Mouse (Mus musculus) hindbrain, embryonic 14.5 days (tissue): ENCODE results near the gene Car9. TPM values are rescaled to one million over a fixed set of nuclear protein-coding genes. Genes with fewer than 3 reads are reported as not detected.

Experiments used
- ATAC-seq: fragments of 200-750 bp; cut with Nextera tagmentation; 2 replicates; pipeline ENCODE4 v1.8.0; 2017; ENCODE audit warnings: moderate number of reproducible peaks, mild to moderate bottlenecking, moderate TSS enrichment, moderate library complexity; ENCODE audit not compliant: low FRiP score
- DNase-seq: peaks from one replicate; pipeline ENCODE4 v3.0.0-alpha.2; 2015; ENCODE audit warnings: low spot score
- H3K27ac ChIP-seq: fragments of 300-500 bp; sonication (generic); 2 replicates; pipeline ENCODE4 v1.5.1; 2014; ENCODE audit warnings: mild to moderate bottlenecking, moderate library complexity
- H3K27me3 ChIP-seq: fragments of 300-500 bp; sonication (generic); 2 replicates; pipeline ENCODE4 v1.6.1; 2014; ENCODE audit warnings: mild to moderate bottlenecking, low read length, mixed read lengths; ENCODE audit not compliant: control insufficient read depth, insufficient read depth
- H3K36me3 ChIP-seq: fragments of 300-500 bp; sonication (generic); replicated peaks from 2 replicates; pipeline ENCODE4 v1.6.1; 2014; ENCODE audit not compliant: control insufficient read depth, insufficient read depth
- H3K4me1 ChIP-seq: fragments of 300-500 bp; sonication (generic); replicated peaks from 2 replicates; pipeline ENCODE4 v1.6.1; 2014; ENCODE audit warnings: antibody characterized with exemption, low read length, mixed read lengths; ENCODE audit not compliant: control insufficient read depth, insufficient read depth
- H3K4me2 ChIP-seq: fragments of 300-500 bp; sonication (generic); replicated peaks from 2 replicates; pipeline ENCODE4 v1.6.1; 2014; ENCODE audit warnings: mild to moderate bottlenecking, moderate library complexity
- H3K4me3 ChIP-seq: fragments of 300-500 bp; sonication (generic); replicated peaks from 2 replicates; pipeline ENCODE4 v1.5.1; 2014; ENCODE audit warnings: mild to moderate bottlenecking, low read length
- H3K9ac ChIP-seq: fragments of 300-500 bp; sonication (generic); 2 replicates; pipeline ENCODE4 v1.6.1; 2014
- H3K9me3 ChIP-seq: fragments of 300-500 bp; sonication (generic); 2 replicates; pipeline ENCODE4 v1.6.1; 2016; ENCODE audit warnings: low read length; ENCODE audit not compliant: control insufficient read depth
- WGBS: fragments of 180-500 bp; shearing (Covaris S2); extraction: QIAGEN DNeasy Blood & Tissue Kit; methylation state at CpG from one replicate; pipeline ENCODE4 v1.1.7; 2014; 5-methylcytosine and 5-hydroxymethylcytosine counted together
- polyA plus RNA-seq: library from polyadenylated mRNA; unstranded; fragments of >200 nt; fragmentation: Nextera tagmentation; extraction: Ambion mirVana; gene quantifications from 2 replicates; pipeline ENCODE4 v1.2.1, GENCODE M21; 2014

The Car9 gene
- polyA plus RNA-seq, 1 experiment from 2014 or later, result 0.16 TPM

DNA sequence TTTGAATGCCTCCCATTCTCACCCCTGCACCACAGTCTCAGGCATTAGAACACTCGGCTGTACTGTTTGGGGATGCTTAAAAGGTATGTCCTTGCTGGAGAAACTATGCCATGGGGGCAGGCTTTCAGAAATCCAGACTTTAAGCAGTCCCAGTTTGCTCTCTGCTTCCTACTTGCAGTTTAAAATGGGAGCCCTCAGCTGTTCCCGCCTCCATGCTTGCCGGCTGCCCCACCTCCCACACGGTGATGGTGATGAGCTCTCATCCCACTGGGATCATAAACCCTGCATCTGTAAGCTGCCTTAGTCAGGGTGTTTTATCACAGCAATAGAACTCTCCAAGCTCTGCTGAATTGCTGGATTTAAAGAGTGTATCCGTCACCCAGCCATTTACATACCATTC is 45.7 kb downstream of the Car9 start:
- DNase-seq (no peak), ATAC-seq (no peak)
- H3K9me3 ChIP-seq, result no peaks in the 10 kb centered on the region
- H3K4me2 ChIP-seq, result no peak overlapping the region
- H3K4me3 ChIP-seq, result no peak overlapping the region
- H3K36me3 ChIP-seq, result peaks cover 97% of the 10 kb centered on the region
- no peaks in the 10 kb centered on the region for H3K4me1 ChIP-seq
- no peaks in the 10 kb centered on the region for H3K27me3 ChIP-seq
- no peak overlapping the region for H3K9ac ChIP-seq
- WGBS, result 97% methylated on average over 5 of the region's 5 CpGs
- H3K27ac ChIP-seq, result no peak overlapping the region

DNA sequence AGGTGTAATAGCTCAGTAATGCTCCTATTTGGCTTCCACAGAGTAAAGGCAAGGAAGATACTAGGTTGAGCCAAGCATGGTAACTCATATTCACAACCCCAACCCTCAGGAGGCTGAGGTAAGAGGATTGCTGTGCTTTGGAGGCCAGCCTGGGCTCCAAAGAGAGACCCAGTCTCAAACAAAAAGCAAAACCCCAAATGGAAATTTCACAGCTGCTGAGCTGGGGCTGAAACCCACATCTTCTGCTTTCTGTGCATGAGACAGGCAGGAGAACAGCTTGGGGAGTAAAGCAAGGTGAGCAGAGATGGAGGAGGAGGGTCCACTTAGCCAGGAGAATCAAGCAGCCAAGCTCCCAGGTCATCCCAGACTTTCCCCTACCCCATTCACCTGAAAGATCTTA is 47.1 kb downstream of the Car9 start:
- H3K27ac ChIP-seq, result no peak overlapping the region
- ATAC-seq (no peak), DNase-seq (no peak)
- no peaks in the 10 kb centered on the region for H3K9me3 ChIP-seq
- H3K4me2 ChIP-seq, result no peak overlapping the region
- H3K9ac ChIP-seq, result no peak overlapping the region
- peaks cover 84% of the 10 kb centered on the region for H3K36me3 ChIP-seq
- no peak overlapping the region for H3K4me3 ChIP-seq
- peaks cover 6% of the 10 kb centered on the region; the same call in 1 of the 2 replicates for H3K4me1 ChIP-seq
- no peaks in the 10 kb centered on the region for H3K27me3 ChIP-seq

DNA sequence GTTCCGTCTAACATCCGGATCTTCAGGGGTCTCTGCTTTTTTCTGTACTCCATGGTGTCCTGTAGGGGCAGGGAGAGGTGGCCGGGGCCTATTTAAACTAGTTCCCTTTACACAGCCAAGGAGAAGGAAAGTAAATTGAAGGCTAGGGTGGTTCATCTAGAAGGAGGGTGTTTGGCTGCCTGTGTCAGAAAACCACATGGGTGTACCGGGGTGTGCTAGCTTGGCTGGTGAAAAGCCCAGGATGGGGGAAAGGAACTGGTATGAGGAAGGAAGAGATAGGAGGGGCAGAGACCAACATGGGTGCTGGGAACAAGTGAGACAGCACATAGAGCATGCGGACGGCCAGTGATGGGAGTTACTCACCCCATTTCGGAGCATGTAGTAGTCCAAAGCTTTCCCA is 49.2 kb downstream of the Car9 start:
- H3K36me3 ChIP-seq, result peaks cover 69% of the 10 kb centered on the region
- H3K4me3 ChIP-seq, result no peak overlapping the region
- no peaks in the 10 kb centered on the region for H3K9me3 ChIP-seq
- no peaks in the 10 kb centered on the region for H3K27me3 ChIP-seq
- no peak overlapping the region for H3K27ac ChIP-seq
- no peak for DNase-seq
- H3K4me1 ChIP-seq, result peaks cover 14% of the 10 kb centered on the region
- no peak overlapping the region for H3K9ac ChIP-seq
- no peak overlapping the region for H3K4me2 ChIP-seq
- 97% methylated on average over 7 of the region's 7 CpGs for WGBS
- no peak for ATAC-seq

DNA sequence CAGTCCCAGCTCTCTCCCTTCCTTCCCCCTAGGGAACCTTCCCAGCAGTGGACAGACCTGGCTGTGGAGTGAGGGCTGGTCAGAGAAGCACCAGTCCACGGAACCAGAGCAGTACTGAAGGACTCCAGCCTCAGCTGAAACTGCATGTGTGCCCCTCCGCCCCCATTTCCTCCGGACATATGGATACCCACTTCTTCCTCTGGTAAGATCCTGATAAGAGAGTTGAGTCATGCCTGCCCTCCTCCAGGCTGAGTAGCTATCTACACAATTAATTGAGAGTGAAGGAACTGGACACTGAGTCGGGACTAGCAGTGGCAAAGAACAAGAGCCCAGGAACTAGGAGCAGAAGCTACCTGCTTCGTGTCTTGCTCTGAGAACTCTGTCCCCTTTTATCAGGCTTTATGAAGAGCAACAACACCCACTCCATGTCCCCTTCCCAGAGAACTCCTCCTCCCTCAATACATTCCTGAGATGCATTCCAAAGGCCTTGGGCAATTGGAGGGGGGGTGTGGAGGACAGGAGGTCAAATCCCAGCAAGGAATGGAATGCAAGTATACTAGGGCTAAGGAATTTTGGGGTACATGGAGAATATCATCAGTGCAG is 51.4 kb downstream of the Car9 start:
- Histone ChIP-seq H3K9ac (0 out of 2 replicates have a peak overlapping the region, but pooled peaks have one; percentile 4), H3K4me3 (no peak overlapping the region), H3K27me3 (no peaks in the 10 kb centered on the region), H3K4me2 (peak overlapping the region; percentile 27; the same call in 1 of the 2 replicates), H3K9me3 (no peaks in the 10 kb centered on the region), H3K27ac (no peak overlapping the region), H3K36me3 (peaks cover 47% of the 10 kb centered on the region), H3K4me1 (peaks cover 22% of the 10 kb centered on the region)
- no peak for DNase-seq
- no peak for ATAC-seq
- WGBS, result 56% methylated on average over 5 of the region's 5 CpGs

DNA sequence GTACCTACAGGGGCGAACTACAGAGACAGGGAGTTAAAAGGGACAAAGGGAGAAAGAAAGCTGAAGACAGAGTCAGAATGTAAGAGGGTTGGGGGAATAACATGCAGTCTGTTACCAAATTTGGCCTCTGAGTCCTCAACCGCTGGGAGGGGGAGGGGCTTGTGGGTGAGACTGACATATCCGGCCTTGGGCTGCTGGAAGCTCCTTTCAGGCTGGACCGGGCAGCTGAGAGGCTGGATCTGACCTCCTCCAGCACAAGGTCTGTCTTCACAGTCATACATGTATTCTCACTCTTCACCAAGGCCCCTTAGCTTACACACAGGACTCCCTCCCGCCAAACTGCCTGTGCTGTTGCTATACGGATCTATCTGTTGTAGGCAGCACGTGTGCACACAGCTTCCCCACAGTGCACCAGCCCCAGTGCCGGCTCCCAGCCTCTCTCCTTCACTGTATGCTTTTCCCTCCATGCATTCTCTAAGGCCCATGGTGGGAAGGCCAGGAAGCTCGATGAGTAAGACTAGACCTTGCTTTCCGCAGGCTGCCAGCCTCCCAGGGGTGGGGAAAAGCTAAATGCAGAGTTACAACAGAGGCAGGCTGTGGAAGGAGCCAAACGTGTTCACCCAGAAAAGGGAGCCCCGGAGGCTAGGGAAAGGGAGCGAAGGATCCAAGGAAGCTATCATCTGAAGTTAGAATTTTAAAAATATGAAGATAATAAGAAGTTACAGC is 52.0 kb downstream of the Car9 start:
- ATAC-seq (no peak), DNase-seq (no peak)
- H3K4me1 ChIP-seq, result peaks cover 28% of the 10 kb centered on the region
- H3K9me3 ChIP-seq, result no peaks in the 10 kb centered on the region
- H3K36me3 ChIP-seq, result peaks cover 43% of the 10 kb centered on the region
- H3K27ac ChIP-seq, result 0 out of 2 replicates have a peak overlapping the region, but pooled peaks have one; percentile 2
- H3K4me2 ChIP-seq, result peak overlapping the region; percentile 27; the same call in 1 of the 2 replicates
- no peak overlapping the region for H3K4me3 ChIP-seq
- H3K9ac ChIP-seq, result 0 out of 2 replicates have a peak overlapping the region, but pooled peaks have one; percentile 18
- H3K27me3 ChIP-seq, result no peaks in the 10 kb centered on the region
- WGBS, result 25% methylated on average over 13 of the region's 13 CpGs

DNA sequence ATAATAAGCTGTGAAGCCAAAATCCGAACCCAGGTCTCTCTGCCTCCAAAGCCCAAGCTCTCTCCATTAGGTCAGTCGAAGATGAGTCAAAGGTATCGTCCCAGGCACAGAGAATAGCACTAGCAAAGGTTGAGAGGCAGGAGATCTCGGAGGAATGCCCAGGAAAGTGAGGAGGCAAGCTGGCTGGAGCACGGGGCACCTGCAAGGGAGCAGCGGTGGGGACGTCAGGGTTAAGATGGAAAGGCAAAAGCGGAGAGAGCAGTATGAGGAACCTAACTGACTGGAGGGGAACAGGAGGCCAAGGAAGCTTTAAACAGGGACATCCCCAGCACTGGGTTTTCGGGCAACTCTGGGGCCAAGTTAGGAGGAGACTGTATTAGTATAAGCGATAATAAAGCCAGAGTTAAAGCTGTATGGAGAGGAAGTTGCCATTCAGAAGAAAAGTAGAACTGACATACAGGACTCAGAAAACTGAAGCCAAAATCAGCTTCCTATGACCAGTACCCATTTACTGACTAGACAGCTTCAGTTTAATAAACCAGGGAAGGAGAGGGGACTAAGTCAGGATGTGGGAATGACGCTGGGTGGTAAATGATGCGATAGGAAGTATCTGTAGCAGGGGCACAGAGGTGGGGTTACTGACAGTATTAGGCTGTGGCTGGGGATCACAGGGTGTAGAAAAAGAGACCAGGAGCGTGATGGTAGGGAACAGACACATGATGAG is 52.9 kb downstream of the Car9 start:
- Histone ChIP-seq H3K4me1 (peaks cover 34% of the 10 kb centered on the region), H3K4me2 (peak overlapping the region; percentile 78; the same call in 1 of the 2 replicates), H3K9me3 (no peaks in the 10 kb centered on the region), H3K27ac (no peak overlapping the region), H3K36me3 (peaks cover 39% of the 10 kb centered on the region), H3K27me3 (no peaks in the 10 kb centered on the region), H3K4me3 (no peak overlapping the region), H3K9ac (0 out of 2 replicates have a peak overlapping the region, but pooled peaks have one; percentile 18)
- ATAC-seq (no peak), DNase-seq (no peak)
- 80% methylated on average over 13 of the region's 13 CpGs for WGBS

DNA sequence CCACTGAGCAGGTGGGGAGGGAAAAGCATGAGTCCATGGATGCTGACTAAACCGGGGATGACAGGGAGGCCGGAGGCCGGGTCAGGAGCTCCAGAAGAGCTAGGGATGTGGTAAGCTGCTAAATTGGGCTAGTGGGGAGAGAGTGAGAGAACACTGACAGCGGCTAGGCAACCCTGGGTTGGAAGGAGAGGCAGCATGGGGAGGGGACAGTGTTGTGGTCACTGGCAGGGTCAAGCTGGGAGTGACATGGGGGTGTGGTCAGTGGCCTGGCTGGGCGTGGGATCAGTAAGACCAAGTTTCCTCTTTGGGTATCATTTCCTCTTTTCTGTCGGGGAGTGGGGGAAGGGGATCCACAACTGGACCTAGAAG is 53.5 kb downstream of the Car9 start:
- peak overlapping the region; percentile 78 for H3K4me2 ChIP-seq
- H3K4me1 ChIP-seq, result peaks cover 34% of the 10 kb centered on the region
- ATAC-seq (no peak), DNase-seq (no peak)
- no peaks in the 10 kb centered on the region for H3K9me3 ChIP-seq
- H3K36me3 ChIP-seq, result peaks cover 39% of the 10 kb centered on the region
- 46% methylated on average over 6 of the region's 6 CpGs for WGBS
- H3K27me3 ChIP-seq, result no peaks in the 10 kb centered on the region
- H3K4me3 ChIP-seq, result 0 out of 2 replicates have a peak overlapping the region, but pooled peaks have one; percentile 81
- 0 out of 2 replicates have a peak overlapping the region, but pooled peaks have one; percentile 18 for H3K9ac ChIP-seq
- H3K27ac ChIP-seq, result no peak overlapping the region

DNA sequence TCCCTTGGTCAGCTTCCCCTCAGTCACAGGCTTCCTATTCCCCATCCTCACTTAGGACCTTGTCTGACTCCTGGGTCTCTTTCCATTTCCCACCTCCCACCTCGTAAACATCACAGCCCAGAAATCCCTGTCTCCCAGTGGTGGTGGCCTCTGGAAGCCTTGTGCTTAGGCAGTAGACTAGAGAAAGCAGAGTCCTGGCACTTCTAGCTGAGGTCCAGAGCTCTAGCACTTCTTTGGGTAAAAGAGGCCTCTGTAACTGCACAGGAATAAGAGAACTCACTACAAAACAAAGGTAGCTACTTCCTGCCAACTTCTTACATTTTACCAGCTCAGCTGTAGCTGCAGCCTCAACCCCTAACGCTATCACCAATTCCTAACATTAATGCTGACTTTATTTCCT is 54.2 kb downstream of the Car9 start:
- H3K9ac ChIP-seq, result peak overlapping the region; percentile 87
- no peaks in the 10 kb centered on the region for H3K27me3 ChIP-seq
- H3K27ac ChIP-seq, result no peak overlapping the region
- H3K4me2 ChIP-seq, result peak overlapping the region; percentile 78
- 42% methylated on average over 2 of the region's 2 CpGs for WGBS
- peak overlapping the region; percentile 81 for H3K4me3 ChIP-seq
- H3K9me3 ChIP-seq, result no peaks in the 10 kb centered on the region
- DNase-seq (no peak), ATAC-seq (no peak)
- H3K36me3 ChIP-seq, result peaks cover 39% of the 10 kb centered on the region
- peaks cover 34% of the 10 kb centered on the region for H3K4me1 ChIP-seq

DNA sequence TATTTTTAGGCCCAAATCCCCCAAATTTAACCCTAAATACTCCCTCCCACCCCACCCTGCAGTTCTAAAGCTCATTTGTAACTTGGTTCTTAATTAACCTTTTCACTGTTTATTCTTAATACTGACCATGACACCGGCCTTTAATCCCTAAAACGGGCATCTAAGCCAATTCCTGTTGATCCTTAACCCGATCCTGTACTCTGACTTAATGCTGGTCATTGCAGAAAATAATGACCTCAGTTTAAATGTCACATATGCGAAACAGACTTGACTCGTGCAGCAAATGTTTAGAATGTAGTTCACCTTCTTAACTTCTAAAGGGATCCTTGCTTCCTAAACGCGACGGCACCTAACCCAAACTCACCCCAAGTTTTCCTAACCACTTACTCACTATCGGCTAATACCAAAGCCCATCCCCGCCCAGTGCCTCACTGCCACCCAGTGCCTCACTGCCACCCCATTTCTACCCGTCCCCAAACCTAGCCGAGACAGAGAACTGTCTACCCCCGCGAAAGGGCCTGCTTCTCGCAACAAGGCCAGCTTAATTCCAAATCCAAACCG is 54.8 kb downstream of the Car9 start:
- H3K36me3 ChIP-seq, result peaks cover 40% of the 10 kb centered on the region
- peaks cover 34% of the 10 kb centered on the region for H3K4me1 ChIP-seq
- H3K9me3 ChIP-seq, result no peaks in the 10 kb centered on the region
- peak overlapping the region; percentile 87 for H3K9ac ChIP-seq
- no peaks in the 10 kb centered on the region for H3K27me3 ChIP-seq
- 4% methylated on average over 16 of the region's 16 CpGs for WGBS
- DNase-seq (no peak), ATAC-seq (peak; percentile 13; the same call in 1 of the 2 replicates)
- H3K4me2 ChIP-seq, result peak overlapping the region; percentile 78
- peak overlapping the region; percentile 96 for H3K27ac ChIP-seq
- peak overlapping the region; percentile 81 for H3K4me3 ChIP-seq
